Mouse (Mus musculus): ENCODE measurements around the gene Gabra6. TPM values are rescaled to one million over a fixed set of nuclear protein-coding genes. Genes with fewer than 3 reads are reported as not detected.

Gene Gabra6
- not detected for total RNA-seq (2022)

DNA sequence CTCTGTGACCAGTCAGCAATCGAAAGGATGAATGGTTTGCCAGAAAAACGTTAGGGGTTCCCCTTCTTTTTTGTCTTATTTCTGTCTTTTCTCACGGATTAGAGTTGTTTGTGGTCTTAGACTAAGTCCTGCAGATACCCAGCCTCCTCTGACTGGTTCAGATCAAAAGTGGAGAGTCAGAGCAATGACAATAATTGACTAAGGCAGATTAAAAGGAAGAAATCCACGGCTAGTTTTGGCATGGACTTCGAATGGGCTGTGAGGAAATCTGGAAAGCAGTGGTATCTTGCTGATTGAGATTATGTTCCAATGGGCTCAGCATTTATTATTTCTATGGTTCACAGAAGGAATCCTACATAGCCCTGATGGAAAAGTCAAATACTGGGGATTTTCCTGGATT is at the start of gene Gabra6:
Gene Gabra6, minus strand, starts transcription at position 191 of the 400 bp plus-strand sequence.
- DNase-seq (ENCODE audit: low spot score in 2 of 2), result no peak

DNA sequence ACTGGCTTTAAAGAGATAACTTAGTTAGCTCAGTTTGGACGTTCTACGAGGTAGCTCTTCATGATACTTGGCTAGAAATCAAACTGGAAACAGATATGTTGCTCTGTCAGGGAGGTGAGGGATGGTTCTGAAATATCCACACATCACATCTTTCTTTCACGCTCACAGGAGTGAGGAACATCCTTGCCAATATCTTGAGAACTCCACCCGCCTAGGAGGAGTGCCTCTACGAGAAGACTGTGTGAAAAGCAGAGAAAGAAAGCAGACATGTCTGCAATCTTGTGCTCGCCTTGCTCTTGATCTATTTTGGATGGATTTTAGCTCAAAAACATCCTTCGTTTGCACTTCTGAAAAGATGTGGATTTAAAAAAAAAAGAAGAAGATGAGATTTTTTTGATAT is 44.7 kb upstream of the Gabra6 start:
- DNase-seq (ENCODE audit: low spot score in 2 of 2), result no peak

DNA sequence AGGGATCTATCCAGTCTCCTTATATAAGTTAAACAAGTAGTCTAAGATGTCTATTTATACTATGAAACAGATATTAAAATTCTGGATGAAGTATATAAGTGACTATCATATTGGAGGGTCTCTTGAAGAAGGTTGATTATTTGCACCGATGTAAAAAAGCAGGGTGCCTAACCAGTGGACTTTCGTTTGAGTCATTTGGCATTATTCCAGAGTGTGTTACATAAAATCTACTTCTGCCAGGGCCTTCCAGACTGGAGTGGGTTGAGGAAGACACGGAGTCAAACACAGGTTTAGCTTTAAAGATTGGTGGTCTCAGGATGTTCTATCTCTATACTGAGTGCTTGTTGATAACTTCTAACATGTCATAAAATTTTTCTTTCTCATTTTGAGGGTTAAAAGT is 11.2 kb upstream of the Gabra6 start:
- DNase-seq (ENCODE audit: low spot score in 2 of 2), result no peak

DNA sequence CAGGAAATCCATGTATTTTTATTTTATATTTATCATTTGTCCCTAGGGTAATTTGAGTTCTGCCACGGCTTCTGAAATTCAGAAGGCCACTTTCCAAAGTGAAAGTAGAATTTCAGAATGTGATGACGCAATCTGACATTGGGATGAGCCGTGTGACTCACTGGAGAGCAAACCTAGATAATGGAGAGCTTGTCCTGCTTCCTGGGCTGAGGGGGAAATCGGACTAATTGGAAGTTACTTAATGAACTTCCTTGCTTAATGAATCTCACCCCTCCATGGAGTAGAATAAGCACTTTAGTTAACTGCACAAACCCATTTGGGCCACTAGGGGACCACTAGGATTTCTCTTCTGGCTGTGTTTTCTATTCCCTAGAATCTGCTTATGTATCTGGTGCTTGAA is 5.4 kb upstream of the Gabra6 start:
- DNase-seq (ENCODE audit: low spot score in 2 of 2), result no peak

DNA sequence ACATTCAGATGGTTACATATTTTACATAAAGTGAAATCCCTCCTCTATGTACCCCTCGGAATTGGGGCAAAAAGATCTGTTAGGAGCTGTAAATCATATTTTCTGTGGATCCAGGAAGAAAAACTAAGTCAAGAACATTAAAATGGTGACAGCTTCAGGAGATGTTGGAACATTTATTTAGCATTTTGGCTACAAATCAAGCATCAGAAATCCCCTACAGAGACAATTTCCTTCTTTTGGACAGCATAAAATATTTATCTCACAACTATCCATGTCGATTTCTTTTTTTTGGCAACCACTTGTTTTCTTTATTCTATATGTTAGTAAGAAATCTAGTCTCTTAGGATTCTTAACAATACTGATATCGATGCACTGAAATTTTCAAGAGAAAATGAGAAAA is 688 bp upstream of the Gabra6 start:
- no peak for DNase-seq (ENCODE audit: low spot score in 2 of 2)

DNA sequence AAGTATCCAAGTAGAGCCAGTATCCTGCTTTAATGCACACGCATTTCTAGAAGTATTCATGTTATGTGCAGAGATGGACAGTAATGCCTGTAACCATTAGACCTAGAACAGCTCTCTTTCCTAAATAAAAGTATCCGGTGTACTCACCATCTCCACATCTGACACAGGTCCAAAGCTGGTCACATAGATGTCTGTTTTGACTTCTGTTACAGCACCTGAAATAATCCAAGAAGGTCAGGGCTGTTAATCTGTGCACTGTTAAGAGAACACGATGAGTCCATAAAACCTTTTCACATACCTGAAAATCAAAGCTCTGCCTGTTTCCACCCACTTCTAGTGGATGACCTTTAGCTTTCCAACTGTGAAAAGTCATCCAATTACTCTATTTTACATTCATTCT is 1.4 kb downstream of the Gabra6 start:
- DNase-seq (ENCODE audit: low spot score in 2 of 2), result no peak

DNA sequence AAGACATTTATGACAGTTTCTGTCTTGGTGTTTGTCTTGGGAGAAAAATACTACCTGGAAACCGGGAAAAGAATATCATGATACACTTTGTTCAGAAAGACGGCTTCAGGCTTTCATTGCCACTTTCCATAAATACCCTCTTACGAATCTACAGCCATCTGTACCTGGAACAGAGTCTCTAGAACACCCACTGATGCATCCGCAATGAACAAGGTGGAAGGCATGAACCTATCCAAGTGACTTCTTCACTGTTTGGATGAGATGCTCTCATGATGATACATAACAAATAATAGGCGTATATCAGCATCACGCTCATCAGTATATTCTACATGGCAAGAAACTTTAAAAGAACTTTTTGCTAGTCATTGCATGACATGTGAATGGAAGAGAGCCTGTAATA is 1.8 kb downstream of the Gabra6 start:
- no peak for DNase-seq (ENCODE audit: low spot score in 2 of 2)

DNA sequence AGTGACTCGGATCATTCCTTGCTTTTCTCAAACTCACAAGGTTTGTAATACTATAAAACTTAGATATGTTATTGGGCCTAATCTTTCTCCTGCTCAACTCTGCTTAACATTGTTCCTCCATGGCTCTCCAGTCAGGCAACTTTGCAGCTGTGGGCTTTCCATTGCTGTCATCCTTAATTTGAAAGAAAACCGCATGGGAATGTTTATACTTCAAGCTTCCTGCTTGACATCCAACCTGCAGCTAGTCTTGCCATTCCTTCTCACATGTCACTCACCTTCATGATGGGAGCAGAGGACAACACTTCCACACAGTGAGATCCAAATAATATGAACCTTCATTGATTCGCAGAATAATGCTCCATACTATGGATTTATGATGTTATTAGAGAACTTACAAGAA is 2.9 kb downstream of the Gabra6 start:
- DNase-seq (ENCODE audit: low spot score in 2 of 2), result no peak

DNA sequence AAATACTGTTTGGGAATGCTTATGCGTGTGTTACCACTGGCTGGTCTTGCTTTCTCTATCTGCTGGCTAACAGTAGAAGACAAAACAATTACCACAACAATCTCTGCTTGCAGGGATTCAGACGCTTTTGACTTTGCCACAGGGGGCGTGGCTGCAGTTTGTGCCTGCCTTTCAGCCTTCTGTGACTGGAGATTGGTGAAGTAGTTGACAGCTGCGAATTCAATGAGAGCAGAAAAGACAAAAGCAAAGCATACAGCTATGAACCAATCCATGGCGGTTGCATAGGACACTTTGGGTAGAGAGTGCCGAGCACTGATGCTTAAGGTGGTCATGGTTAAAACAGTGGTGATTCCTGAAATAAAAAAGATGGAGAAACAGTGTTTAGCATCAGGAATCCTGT is 6.0 kb downstream of the Gabra6 start:
- no peak for DNase-seq (ENCODE audit: low spot score in 2 of 2)

DNA sequence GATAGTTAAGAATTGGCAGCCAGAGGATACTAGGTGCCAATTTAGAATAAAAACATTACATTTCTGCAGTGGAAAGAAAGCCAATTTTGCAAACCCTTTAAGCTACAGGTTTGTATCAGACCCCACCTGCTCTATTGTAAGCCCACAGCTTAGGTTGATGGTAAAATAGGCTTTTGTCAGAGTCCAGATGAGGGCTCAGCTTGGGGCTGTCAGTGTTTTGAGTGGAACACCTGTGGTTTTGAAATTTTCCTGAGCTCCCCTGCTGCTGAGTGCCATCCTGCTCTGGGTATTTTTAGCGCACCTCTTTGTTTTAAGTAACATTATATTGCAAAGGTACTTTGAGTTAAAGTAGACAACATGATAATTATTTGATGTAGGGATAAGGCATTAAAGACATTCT is 10.0 kb downstream of the Gabra6 start:
- DNase-seq (ENCODE audit: low spot score in 2 of 2), result no peak

DNA sequence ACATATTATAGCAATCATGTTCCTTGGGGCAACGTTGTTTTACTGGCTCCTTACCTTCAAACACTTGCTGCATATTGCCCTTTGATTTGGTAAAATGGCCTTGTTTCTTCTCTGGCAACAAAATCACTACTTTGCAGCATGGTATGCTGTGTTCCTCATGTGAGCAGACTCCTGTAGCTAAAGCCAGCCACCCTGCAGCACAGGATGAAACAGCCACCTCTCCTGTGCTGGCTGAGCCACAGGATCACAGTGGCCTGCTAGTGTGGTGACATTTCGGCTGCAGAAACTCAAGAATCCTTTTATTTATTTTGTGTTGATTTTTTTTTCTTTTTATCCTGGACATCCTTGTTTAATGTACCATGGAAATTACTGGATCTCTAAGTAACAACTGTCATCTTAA is 11.8 kb downstream of the Gabra6 start:
- DNase-seq (ENCODE audit: low spot score in 2 of 2), result no peak

DNA sequence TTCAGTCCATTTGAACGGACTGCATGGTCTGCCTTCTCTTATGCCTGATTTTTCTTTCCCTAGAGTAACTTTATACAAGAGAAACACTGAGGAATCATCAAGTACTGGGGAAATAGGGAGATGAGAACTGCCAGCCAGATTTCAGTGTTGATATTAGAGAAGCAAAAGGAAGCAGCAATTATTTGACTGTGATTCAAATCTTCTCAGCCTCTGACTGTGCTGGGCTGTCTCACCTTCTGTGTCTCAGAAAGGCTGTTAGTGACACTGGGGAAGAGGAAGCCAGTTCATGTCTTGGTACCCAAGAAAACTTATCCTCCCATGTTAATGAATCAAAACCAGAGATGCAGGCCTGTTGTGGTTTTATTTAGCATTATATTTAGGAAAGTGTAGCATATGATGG is 14.8 kb downstream of the Gabra6 start:
- no peak for DNase-seq (ENCODE audit: low spot score in 2 of 2)

DNA sequence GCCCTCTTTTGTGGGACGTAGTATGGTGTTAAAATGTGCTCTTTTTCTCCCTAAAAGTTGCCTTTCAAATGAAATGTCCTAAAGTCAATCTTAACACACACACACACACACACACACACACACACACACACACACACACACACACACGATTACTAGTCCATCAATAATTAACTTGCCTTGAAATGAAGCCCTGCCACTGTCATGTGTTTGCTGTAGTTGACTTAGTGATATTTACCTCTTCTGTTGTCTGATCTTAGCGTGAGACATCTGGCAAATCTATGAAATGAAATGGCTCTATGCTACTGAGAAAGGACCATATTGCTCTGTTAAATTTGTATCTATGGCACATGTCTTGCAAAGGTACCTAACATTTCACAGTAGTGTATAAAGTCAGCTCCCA is 61.9 kb downstream of the Gabra6 start:
- DNase-seq (ENCODE audit: low spot score in 2 of 2), result no peak

Other genes with a start within 250 kb of the Gabra6 start
- 1 to 10 TPM in 2 of 4 experiments, under 1 TPM in 2; 0.22 to 1.5 (median 0.89) TPM for gene Gabra1, start 138.1 kb downstream of the Gabra6 start, total RNA-seq (2022)
- gene Gabrb2, start 98.7 kb upstream of the Gabra6 start, total RNA-seq (2022), result under 1 TPM; 0.15 to 0.46 (median 0.21) TPM